Mouse (Mus musculus): ENCODE results near the gene Tmem159.

Tmem159 gene

GRCm38 (mm10) chr7:120102164-120102972 lies at the start of gene Tmem159:
Gene Tmem159, plus strand, starts transcription at chr7:120102353.
- in situ Hi-C loops (cut with MseI, MboI), result loop anchor here in 1 of 2 experiments (25.0 kb wide), 1 partner anchor 535 kb away; the partner anchor contains the start of gene Uqcrc2

GRCm38 (mm10) chr7:120054016-120054415 lies 48.1 kb upstream of the Tmem159 start:
- in situ Hi-C loops (cut with MseI, MboI), result no loop called here

- in situ Hi-C loops (cut with MseI, MboI), result no loop called here
Observed at GRCm38 (mm10) chr7:120055479-120055878, 46.7 kb upstream of the Tmem159 start.

GRCm38 (mm10) chr7:120064045-120064444 lies 38.1 kb upstream of the Tmem159 start:
- in situ Hi-C loops (cut with MseI, MboI), result no loop called here

- in situ Hi-C loops (cut with MseI, MboI), result no loop called here
Observed at GRCm38 (mm10) chr7:120068114-120068513, 34.0 kb upstream of the Tmem159 start.

GRCm38 (mm10) chr7:120069164-120069563 lies 33.0 kb upstream of the Tmem159 start:
- in situ Hi-C loops (cut with MseI, MboI), result no loop called here

- in situ Hi-C loops (cut with MseI, MboI), result no loop called here
Observed at GRCm38 (mm10) chr7:120080177-120080576, 22.0 kb upstream of the Tmem159 start.

GRCm38 (mm10) chr7:120093033-120093432 lies 9.1 kb upstream of the Tmem159 start:
- in situ Hi-C loops (cut with MseI, MboI), result no loop called here

- in situ Hi-C loops (cut with MseI, MboI), result no loop called here
Observed at GRCm38 (mm10) chr7:120094216-120094615, 7.9 kb upstream of the Tmem159 start.

GRCm38 (mm10) chr7:120095180-120095579 lies 7.0 kb upstream of the Tmem159 start, which contains the start of gene Dnah3:
Gene Dnah3, minus strand, starts transcription at chr7:120095280.
- in situ Hi-C loops (cut with MseI, MboI), result no loop called here

- in situ Hi-C loops (cut with MseI, MboI), result no loop called here
Observed at GRCm38 (mm10) chr7:120097845-120098244, 4.3 kb upstream of the Tmem159 start.

- in situ Hi-C loops (cut with MseI, MboI), result no loop called here
Observed at GRCm38 (mm10) chr7:120098403-120098802, 3.8 kb upstream of the Tmem159 start.

GRCm38 (mm10) chr7:120103019-120103567 lies 940 bp downstream of the Tmem159 start:
- in situ Hi-C loops (cut with MseI, MboI), result loop anchor here in 1 of 2 experiments (25.0 kb wide), 1 partner anchor 534 kb away; the partner anchor contains the start of gene Uqcrc2

GRCm38 (mm10) chr7:120104975-120105374 lies 2.8 kb downstream of the Tmem159 start:
- in situ Hi-C loops (cut with MseI, MboI), result loop anchor here in 1 of 2 experiments (25.0 kb wide), 1 partner anchor 532 kb away; the partner anchor contains the start of gene Uqcrc2

- in situ Hi-C loops (cut with MseI, MboI), result loop anchor here in 1 of 2 experiments (25.0 kb wide), 1 partner anchor 531 kb away; the partner anchor contains the start of gene Uqcrc2
Observed at GRCm38 (mm10) chr7:120106356-120106755, 4.2 kb downstream of the Tmem159 start.

- in situ Hi-C loops (cut with MseI, MboI), result loop anchor here in 1 of 2 experiments (25.0 kb wide), 1 partner anchor 528 kb away; the partner anchor contains the start of gene Uqcrc2
Observed at GRCm38 (mm10) chr7:120109676-120110075, 7.5 kb downstream of the Tmem159 start.

GRCm38 (mm10) chr7:120116976-120117375 lies 14.8 kb downstream of the Tmem159 start:
- in situ Hi-C loops (cut with MseI, MboI), result loop anchor here in 1 of 2 experiments (25.0 kb wide), 1 partner anchor 520 kb away; the partner anchor contains the start of gene Uqcrc2

GRCm38 (mm10) chr7:120117529-120117928 lies 15.4 kb downstream of the Tmem159 start:
- in situ Hi-C loops (cut with MseI, MboI), result loop anchor here in 1 of 2 experiments (25.0 kb wide), 1 partner anchor 520 kb away; the partner anchor contains the start of gene Uqcrc2

- in situ Hi-C loops (cut with MseI, MboI), result loop anchor here (5.0 to 25.0 kb wide), 3 partner anchors 201 to 514 kb away; partner anchors contain the start of genes Abca15 (in 2 of the 2) and Uqcrc2 (in 1 of the 2)
Observed at GRCm38 (mm10) chr7:120123776-120124175, 21.6 kb downstream of the Tmem159 start.

- in situ Hi-C loops (cut with MseI, MboI), result loop anchor here (5.0 to 25.0 kb wide), 3 partner anchors 200 to 512 kb away; partner anchors contain the start of genes Abca15 (in 2 of the 2) and Uqcrc2 (in 1 of the 2)
Observed at GRCm38 (mm10) chr7:120124844-120125243, 22.7 kb downstream of the Tmem159 start.

GRCm38 (mm10) chr7:120126976-120127685 lies 25.0 kb downstream of the Tmem159 start:
- in situ Hi-C loops (cut with MseI, MboI), result loop anchor here in 1 of 2 experiments (10.0 kb wide), 1 partner anchor 198 kb away; the partner anchor contains the start of gene Abca15
